Mouse (Mus musculus): ENCODE measurements around the gene Dtx2. TPM values are rescaled to one million over a fixed set of nuclear protein-coding genes. Genes with fewer than 3 reads are reported as not detected.
"Not testable (repeated sequence)": the region's sequence is repeated elsewhere in the genome, so short reads cannot be mapped to it uniquely, and the experiment has no call there.

Dtx2 gene
- polyA plus RNA-seq, 1 experiment, result 16.3 TPM

DNA sequence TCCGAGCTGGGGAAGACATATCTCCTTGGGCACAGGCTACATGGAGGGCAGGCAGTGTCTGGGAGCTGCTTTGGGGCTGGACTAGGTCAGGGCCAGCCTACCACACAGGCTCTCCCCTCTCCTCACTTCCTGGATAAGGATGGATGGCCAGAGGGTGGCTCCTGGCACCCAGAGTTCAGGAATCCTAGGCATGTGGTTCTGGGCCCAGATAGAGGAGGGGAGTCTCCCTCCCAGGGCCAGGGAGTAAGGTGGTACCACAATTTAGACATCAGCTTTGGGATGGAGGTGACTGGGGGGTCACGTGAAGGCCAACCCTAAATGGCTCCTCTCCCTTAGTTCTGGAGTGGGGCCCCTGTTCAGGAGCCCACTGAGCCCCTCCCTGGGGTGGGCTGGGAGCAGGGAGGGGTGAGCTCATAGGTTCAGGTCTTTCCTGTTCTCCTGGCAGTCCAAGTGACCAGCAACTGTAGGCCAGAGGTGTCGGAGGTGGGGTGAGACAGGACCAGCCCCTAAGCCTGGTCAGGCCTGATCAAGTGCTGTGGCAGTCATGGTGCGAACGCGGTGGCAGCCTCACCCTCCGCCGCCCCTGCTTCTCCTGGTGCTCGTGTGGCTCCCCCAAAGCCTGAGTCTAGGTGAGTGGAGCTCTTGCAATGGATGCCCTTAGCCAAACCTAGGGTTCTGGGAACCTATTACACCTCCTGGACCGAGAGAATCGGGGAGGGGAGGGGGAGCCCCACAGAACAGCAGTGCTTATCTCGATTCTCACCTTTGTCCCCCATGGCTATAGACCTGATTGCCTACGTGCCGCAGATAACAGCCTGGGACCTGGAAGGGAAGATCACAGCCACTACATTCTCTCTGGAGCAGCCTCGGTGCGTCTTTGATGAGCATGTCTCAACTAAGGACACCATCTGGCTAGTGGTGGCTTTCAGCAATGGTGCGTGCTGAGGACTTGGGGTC is 43.9 kb downstream of the Dtx2 start, which contains the start of gene Upk3b:
Gene Upk3b (plus strand): TSS at position 239 of the 957 bp plus-strand sequence.
- Histone ChIP-seq H3K4me3 (ENCODE audit: insufficient read depth, low read depth, low read length) (no peak within 1 kb of the TSS; the same call in 1 of the 2 replicates), H3K4me1 (ENCODE audit: control insufficient read depth, insufficient read depth, low read length) (no peaks in the 10 kb centered on the region), H3K27ac (ENCODE audit: insufficient read depth, low read depth, low read length) (no peak within 1 kb of the TSS), H3K36me3 (ENCODE audit: control insufficient read depth, insufficient read depth, low read length) (no peaks in the 10 kb centered on the region), H3K27me3 (replicated peaks; ENCODE audit: control insufficient read depth, insufficient read depth, low read length) (no peaks in the 10 kb centered on the region)
- DNase-seq, result no peak
- TF ChIP-seq CTCF (conservative IDR thresholded peaks at IDR 0.05; ENCODE audit: insufficient read depth, insufficient read length, low read depth, low read length) (no peak), POLR2A (IDR thresholded peaks at IDR 0.05; ENCODE audit: low read depth, low read length) (no peak)
- 78% methylated on average over 17 of the region's 17 CpGs for WGBS

DNA sequence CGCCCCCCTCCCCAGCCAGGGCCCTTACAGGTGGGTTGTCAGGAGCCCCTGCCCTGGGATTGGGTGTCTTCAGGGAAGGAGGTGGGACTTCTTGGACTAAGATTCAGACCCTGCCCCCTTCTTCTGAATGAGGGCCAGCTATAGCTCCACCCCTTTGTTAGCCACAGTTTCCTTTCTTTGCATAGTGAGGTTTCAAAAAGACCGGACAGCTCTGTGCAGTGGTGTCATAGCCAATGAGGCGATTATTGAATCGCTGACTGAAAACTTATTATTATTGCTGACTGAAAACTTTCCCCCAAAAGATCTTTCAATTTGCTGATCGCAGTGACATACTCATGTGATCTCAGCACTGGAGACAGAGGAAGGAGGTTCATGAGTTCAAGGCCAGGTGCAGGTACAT is 45.6 kb downstream of the Dtx2 start:
- Histone ChIP-seq H3K27ac (ENCODE audit: insufficient read depth, low read depth, low read length) (no peak overlapping the region), H3K4me1 (ENCODE audit: control insufficient read depth, insufficient read depth, low read length) (no peaks in the 10 kb centered on the region), H3K4me3 (ENCODE audit: insufficient read depth, low read depth, low read length) (no peak overlapping the region), H3K36me3 (ENCODE audit: control insufficient read depth, insufficient read depth, low read length) (no peaks in the 10 kb centered on the region), H3K27me3 (replicated peaks; ENCODE audit: control insufficient read depth, insufficient read depth, low read length) (no peaks in the 10 kb centered on the region)
- no peak for DNase-seq
- TF ChIP-seq POLR2A (IDR thresholded peaks at IDR 0.05; ENCODE audit: low read depth, low read length) (no peak), CTCF (conservative IDR thresholded peaks at IDR 0.05; ENCODE audit: insufficient read depth, insufficient read length, low read depth, low read length) (no peak)
- WGBS, result 50% methylated on average over 5 of the region's 5 CpGs

- no peaks in the 10 kb centered on the region for H3K36me3 ChIP-seq (ENCODE audit: control insufficient read depth, insufficient read depth, low read length)
- DNase-seq, result no peak
- H3K4me1 ChIP-seq (ENCODE audit: control insufficient read depth, insufficient read depth, low read length), result no peaks in the 10 kb centered on the region
- 45% methylated on average over 2 of the region's 2 CpGs for WGBS
- TF ChIP-seq POLR2A (IDR thresholded peaks at IDR 0.05; ENCODE audit: low read depth, low read length) (no peak), CTCF (conservative IDR thresholded peaks at IDR 0.05; ENCODE audit: insufficient read depth, insufficient read length, low read depth, low read length) (no peak)
- no peaks in the 10 kb centered on the region for H3K27me3 ChIP-seq (replicated peaks; ENCODE audit: control insufficient read depth, insufficient read depth, low read length)
- H3K4me3 ChIP-seq (ENCODE audit: insufficient read depth, low read depth, low read length), result no peak overlapping the region
- H3K27ac ChIP-seq (ENCODE audit: insufficient read depth, low read depth, low read length), result no peak overlapping the region
Measured at GRCm38 (mm10) chr5:136041260-136041659, 46.7 kb downstream of the Dtx2 start.

GRCm38 (mm10) chr5:136041666-136042065 is 47.1 kb downstream of the Dtx2 start:
- H3K4me3 ChIP-seq (ENCODE audit: insufficient read depth, low read depth, low read length), result no peak overlapping the region
- TF ChIP-seq CTCF (conservative IDR thresholded peaks at IDR 0.05; ENCODE audit: insufficient read depth, insufficient read length, low read depth, low read length), result no peak
- TF ChIP-seq POLR2A (IDR thresholded peaks at IDR 0.05; ENCODE audit: low read depth, low read length), result no peak

DNA sequence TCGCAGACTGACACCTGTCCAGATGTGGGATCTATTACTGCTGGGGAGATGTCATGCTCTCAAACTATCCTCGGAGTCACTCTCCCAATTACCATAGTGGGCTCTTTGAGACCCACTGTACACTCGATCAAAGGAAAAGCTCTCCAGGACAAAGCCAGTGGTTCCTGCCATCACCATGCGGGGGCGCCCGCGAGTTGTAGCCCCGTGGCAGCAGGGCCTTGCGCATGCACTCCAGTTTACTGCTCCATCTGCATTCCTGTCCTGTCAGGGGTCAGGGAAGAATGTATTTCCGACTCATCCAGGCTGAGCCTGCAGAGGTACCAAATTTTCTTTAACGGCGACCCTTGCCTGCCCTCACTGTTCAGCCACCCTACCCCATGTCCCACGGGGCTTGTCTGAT is 50.3 kb downstream of the Dtx2 start:
- DNase-seq, result no peak
- TF ChIP-seq CTCF (conservative IDR thresholded peaks at IDR 0.05; ENCODE audit: insufficient read depth, insufficient read length, low read depth, low read length) (peak; percentile 33), POLR2A (IDR thresholded peaks at IDR 0.05; ENCODE audit: low read depth, low read length) (no peak)
- Histone ChIP-seq H3K27me3 (replicated peaks; ENCODE audit: control insufficient read depth, insufficient read depth, low read length) (no peaks in the 10 kb centered on the region), H3K36me3 (ENCODE audit: control insufficient read depth, insufficient read depth, low read length) (no peaks in the 10 kb centered on the region), H3K27ac (ENCODE audit: insufficient read depth, low read depth, low read length) (no peak overlapping the region), H3K4me3 (ENCODE audit: insufficient read depth, low read depth, low read length) (no peak overlapping the region), H3K4me1 (ENCODE audit: control insufficient read depth, insufficient read depth, low read length) (no peaks in the 10 kb centered on the region)
- WGBS, result 69% methylated on average over 13 of the region's 13 CpGs

More at GRCm38 (mm10) chr5:136041666-136042065, 47.1 kb downstream of the Dtx2 start:
- Histone ChIP-seq H3K36me3 (ENCODE audit: control insufficient read depth, insufficient read depth, low read length) (no peaks in the 10 kb centered on the region), H3K27me3 (replicated peaks; ENCODE audit: control insufficient read depth, insufficient read depth, low read length) (no peaks in the 10 kb centered on the region), H3K4me1 (ENCODE audit: control insufficient read depth, insufficient read depth, low read length) (no peaks in the 10 kb centered on the region), H3K27ac (ENCODE audit: insufficient read depth, low read depth, low read length) (no peak overlapping the region)
- 97% methylated on average over 8 of the region's 8 CpGs for WGBS
- no peak for DNase-seq

DNA sequence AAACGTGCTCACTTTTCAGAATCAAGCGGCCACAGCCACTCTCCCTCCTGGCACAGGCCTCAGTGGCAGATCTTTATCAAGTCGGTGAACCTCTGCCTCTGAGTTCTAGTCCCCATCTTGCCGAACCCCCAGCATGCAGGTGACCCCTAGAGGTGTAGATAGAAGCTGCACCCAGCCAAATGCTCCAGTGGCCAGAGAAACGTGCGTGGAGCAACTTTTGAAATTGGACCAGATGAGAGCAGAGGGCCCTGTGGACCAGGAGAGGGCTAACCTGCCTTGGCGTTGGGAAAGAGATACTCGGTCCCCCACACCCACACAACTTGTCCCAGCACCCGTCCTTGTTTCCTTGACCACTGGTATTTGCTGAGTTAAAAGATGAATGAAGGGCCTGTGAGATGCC is 50.8 kb downstream of the Dtx2 start:
- Histone ChIP-seq H3K4me1 (ENCODE audit: control insufficient read depth, insufficient read depth, low read length) (no peaks in the 10 kb centered on the region), H3K4me3 (ENCODE audit: insufficient read depth, low read depth, low read length) (no peak overlapping the region), H3K27ac (ENCODE audit: insufficient read depth, low read depth, low read length) (no peak overlapping the region), H3K36me3 (ENCODE audit: control insufficient read depth, insufficient read depth, low read length) (no peaks in the 10 kb centered on the region), H3K27me3 (replicated peaks; ENCODE audit: control insufficient read depth, insufficient read depth, low read length) (no peaks in the 10 kb centered on the region)
- 34% methylated on average over 9 of the region's 9 CpGs for WGBS
- DNase-seq, result peak; percentile 41
- no peak for TF ChIP-seq POLR2A (IDR thresholded peaks at IDR 0.05; ENCODE audit: low read depth, low read length)
- peak; percentile 41; the same call in 1 of the 2 replicates for TF ChIP-seq CTCF (conservative IDR thresholded peaks at IDR 0.05; ENCODE audit: insufficient read depth, insufficient read length, low read depth, low read length)

- H3K27ac ChIP-seq (ENCODE audit: insufficient read depth, low read depth, low read length), result no peak overlapping the region
- TF ChIP-seq POLR2A (IDR thresholded peaks at IDR 0.05; ENCODE audit: low read depth, low read length), result no peak
- peak; percentile 80 for TF ChIP-seq CTCF (conservative IDR thresholded peaks at IDR 0.05; ENCODE audit: insufficient read depth, insufficient read length, low read depth, low read length)
Measured at GRCm38 (mm10) chr5:136045987-136046386, 51.4 kb downstream of the Dtx2 start.

DNA sequence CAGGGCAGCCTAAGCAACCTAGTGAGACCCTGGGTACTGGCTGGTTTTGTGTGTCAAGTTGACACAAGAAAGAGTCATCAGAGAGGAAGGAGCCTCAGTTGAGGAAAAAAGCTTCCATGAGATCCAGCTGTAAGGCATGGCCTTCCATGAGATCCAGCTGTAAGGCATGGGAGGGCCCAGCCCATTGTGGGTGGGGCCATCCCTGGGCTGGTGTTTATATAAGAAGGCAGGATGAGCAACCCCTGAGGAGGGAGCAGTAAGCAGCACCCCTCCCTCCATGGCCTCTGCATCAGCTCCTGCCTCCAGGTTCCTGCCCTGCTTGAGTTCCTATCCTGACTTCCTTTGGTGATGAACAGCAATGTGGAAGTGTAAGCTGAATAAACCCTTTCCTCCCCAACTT is 53.9 kb downstream of the Dtx2 start:
- not testable (repeated sequence) for H3K27me3 ChIP-seq (replicated peaks; ENCODE audit: control insufficient read depth, insufficient read depth, low read length); H3K36me3 ChIP-seq (ENCODE audit: control insufficient read depth, insufficient read depth, low read length); H3K27ac ChIP-seq (ENCODE audit: insufficient read depth, low read depth, low read length); DNase-seq; H3K4me3 ChIP-seq (ENCODE audit: insufficient read depth, low read depth, low read length); H3K4me1 ChIP-seq (ENCODE audit: control insufficient read depth, insufficient read depth, low read length)

More at GRCm38 (mm10) chr5:136045987-136046386, 51.4 kb downstream of the Dtx2 start:
- under 1% methylated on average over 10 of the region's 10 CpGs for WGBS
- H3K27me3 ChIP-seq (replicated peaks; ENCODE audit: control insufficient read depth, insufficient read depth, low read length), result no peaks in the 10 kb centered on the region
- peak; percentile 88 for DNase-seq
- H3K4me3 ChIP-seq (ENCODE audit: insufficient read depth, low read depth, low read length), result no peak overlapping the region
- H3K4me1 ChIP-seq (ENCODE audit: control insufficient read depth, insufficient read depth, low read length), result no peaks in the 10 kb centered on the region
- no peaks in the 10 kb centered on the region for H3K36me3 ChIP-seq (ENCODE audit: control insufficient read depth, insufficient read depth, low read length)

All from kidney, adult 2 months (tissue).